Mouse (Mus musculus) embryonic fibroblast, embryonic 13.5 days (primary cell): Measurements from ENCODE around the gene Fam89b.

Experiments
- CTCF ChIP-seq: IDR thresholded peaks from 2 replicates; pipeline ENCODE4 v1.5.1; 2011; ENCODE audit warnings: mild to moderate bottlenecking, control low read depth, low read length, moderate library complexity, borderline replicate concordance; ENCODE audit not compliant: insufficient read depth
- POLR2A ChIP-seq: IDR thresholded peaks from 2 replicates; pipeline ENCODE4 v1.6.1; 2011; ENCODE audit warnings: low read depth, mild to moderate bottlenecking, control low read depth, low read length, moderate library complexity

DNA sequence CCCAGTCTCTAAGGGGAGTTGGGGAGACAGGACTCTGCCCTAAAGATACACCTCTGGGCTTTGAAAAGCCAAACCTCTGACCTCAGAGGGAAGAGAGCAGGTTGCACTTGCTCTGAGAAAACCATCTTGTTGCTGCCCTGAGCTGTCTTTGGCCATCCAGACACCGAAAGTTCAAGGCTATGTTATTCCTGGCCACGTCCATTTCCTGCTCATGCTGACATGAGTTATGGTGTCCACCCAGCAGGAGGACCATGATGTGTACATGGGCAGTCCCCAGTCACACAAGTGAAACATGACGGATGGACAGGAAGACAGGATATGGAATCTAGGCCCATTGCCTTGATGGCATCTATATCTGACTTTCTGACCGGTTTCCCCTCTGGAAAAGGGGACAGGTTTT is 49.0 kb downstream of the Fam89b start:
- TF ChIP-seq CTCF (no peak), POLR2A (no peak)
